Mouse (Mus musculus): Measurements from ENCODE around the gene Plxna2.

GRCm38 (mm10) chr1:194587956-194588668 is 29.9 kb upstream of the Plxna2 start:
- TF ChIP-seq CTCF (IDR thresholded peaks at IDR 0.05; ENCODE audit: low read depth) (no peak), EP300 (IDR thresholded peaks at IDR 0.05; ENCODE audit: low read depth) (no peak)
